Mouse (Mus musculus): Measurements from ENCODE around the gene Kit.

GRCm38 (mm10) chr5:75650566-75650965 is 75.8 kb downstream of the Kit start:
- TF ChIP-seq POLR2A (IDR thresholded peaks at IDR 0.05; ENCODE audit: low read depth, low read length) (no peak), CTCF (IDR thresholded peaks at IDR 0.05; ENCODE audit: extremely low read depth, insufficient read length, insufficient replicate concordance, low read depth, low read length) (no peak)
